Mouse (Mus musculus): ENCODE results near the gene Tmigd3. TPM values are rescaled to one million over a fixed set of nuclear protein-coding genes. Genes with fewer than 3 reads are reported as not detected.

Gene Tmigd3
- polyA plus RNA-seq, 1 experiment, result 0.94 TPM

DNA sequence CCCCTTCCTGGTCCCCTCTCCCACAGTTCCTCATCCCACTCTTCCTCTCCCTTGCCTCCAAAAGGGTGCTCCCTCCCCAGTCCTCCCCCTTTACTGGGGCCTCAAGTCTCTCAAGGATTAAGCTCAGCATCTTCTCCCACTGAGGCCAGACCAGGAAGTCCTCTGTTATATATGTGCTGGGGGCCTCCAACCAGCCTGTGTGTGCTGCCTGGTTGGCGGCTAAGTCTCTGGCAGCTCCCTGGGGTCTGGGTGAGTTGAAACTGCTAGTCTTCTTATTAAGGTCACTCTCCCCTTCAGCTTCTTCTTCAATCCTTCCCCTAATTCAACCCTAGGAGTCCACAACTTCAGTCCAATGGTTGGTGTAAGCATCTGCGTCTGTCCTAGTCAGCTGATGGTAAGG lies 12.4 kb downstream of the Tmigd3 start:
- TF ChIP-seq CTCF (IDR thresholded peaks at IDR 0.05; ENCODE audit: extremely low read depth, insufficient read length, insufficient replicate concordance, low read depth, low read length), result no peak
- no peak for TF ChIP-seq POLR2A (IDR thresholded peaks at IDR 0.05; ENCODE audit: low read depth, low read length)
- no peaks in the 10 kb centered on the region for H3K27me3 ChIP-seq (ENCODE audit: control insufficient read depth, insufficient read depth, low read length)
- H3K27ac ChIP-seq (ENCODE audit: insufficient read depth, low read depth, low read length), result no peak overlapping the region
- no peak overlapping the region for H3K4me3 ChIP-seq (ENCODE audit: low read depth, low read length)
- WGBS, result 97% methylated on average over 2 of the region's 2 CpGs
- H3K36me3 ChIP-seq (ENCODE audit: control insufficient read depth, insufficient read depth, low read length), result no peaks in the 10 kb centered on the region
- H3K4me1 ChIP-seq (ENCODE audit: control insufficient read depth, insufficient read depth, insufficient read length, low read length), result peaks cover 1% of the 10 kb centered on the region; the same call in 1 of the 2 replicates

DNA sequence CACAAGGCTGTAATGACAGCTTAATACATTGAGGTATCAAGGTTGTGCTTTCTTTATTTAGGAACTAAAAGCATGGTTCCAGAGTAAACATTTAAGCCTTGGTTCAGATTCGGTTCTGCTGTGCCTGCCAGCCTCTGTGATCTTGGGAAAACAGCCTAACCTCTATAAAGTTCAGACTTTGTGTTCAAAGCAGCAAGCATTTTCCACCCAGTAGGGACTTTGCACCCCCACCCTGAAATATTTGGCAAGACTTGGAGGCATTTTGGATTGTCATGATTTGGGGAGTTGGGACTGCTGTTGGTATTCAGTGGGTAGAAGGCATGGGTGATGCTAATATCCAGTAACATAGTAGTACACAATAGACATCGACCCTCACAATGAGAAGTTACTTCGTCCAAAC lies 18.3 kb downstream of the Tmigd3 start:
- Histone ChIP-seq H3K4me1 (ENCODE audit: control insufficient read depth, insufficient read depth, insufficient read length, low read length) (peaks cover 16% of the 10 kb centered on the region), H3K27ac (ENCODE audit: insufficient read depth, low read depth, low read length) (no peak overlapping the region), H3K36me3 (ENCODE audit: control insufficient read depth, insufficient read depth, low read length) (no peaks in the 10 kb centered on the region), H3K4me3 (ENCODE audit: low read depth, low read length) (no peak overlapping the region), H3K27me3 (ENCODE audit: control insufficient read depth, insufficient read depth, low read length) (no peaks in the 10 kb centered on the region)
- TF ChIP-seq CTCF (IDR thresholded peaks at IDR 0.05; ENCODE audit: extremely low read depth, insufficient read length, insufficient replicate concordance, low read depth, low read length) (no peak), POLR2A (IDR thresholded peaks at IDR 0.05; ENCODE audit: low read depth, low read length) (no peak)
- 79% methylated on average over 3 of the region's 3 CpGs for WGBS

DNA sequence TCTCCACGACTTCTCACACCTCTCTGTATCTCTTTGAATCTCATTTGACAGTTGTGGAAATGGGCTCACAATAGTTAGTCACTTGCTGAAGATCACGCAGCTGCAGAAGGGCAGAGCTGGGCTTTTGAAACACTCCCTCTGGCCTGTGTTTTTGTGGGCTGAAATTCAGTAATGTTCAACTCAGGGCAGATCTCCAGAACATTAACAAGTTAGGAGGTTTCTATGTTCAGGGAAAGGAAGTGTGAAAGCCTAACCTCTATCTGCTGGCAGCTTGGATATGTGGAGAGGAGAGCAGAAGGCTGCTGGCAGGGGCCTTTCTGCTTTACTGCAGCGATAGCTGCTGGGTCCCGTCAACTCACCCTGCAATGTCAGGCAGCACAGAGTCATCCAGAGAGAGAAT lies 19.5 kb downstream of the Tmigd3 start:
- Histone ChIP-seq H3K4me3 (ENCODE audit: low read depth, low read length) (no peak overlapping the region), H3K27me3 (ENCODE audit: control insufficient read depth, insufficient read depth, low read length) (no peaks in the 10 kb centered on the region), H3K4me1 (ENCODE audit: control insufficient read depth, insufficient read depth, insufficient read length, low read length) (peaks cover 27% of the 10 kb centered on the region), H3K27ac (ENCODE audit: insufficient read depth, low read depth, low read length) (no peak overlapping the region), H3K36me3 (ENCODE audit: control insufficient read depth, insufficient read depth, low read length) (no peaks in the 10 kb centered on the region)
- TF ChIP-seq POLR2A (IDR thresholded peaks at IDR 0.05; ENCODE audit: low read depth, low read length), result no peak
- TF ChIP-seq CTCF (IDR thresholded peaks at IDR 0.05; ENCODE audit: extremely low read depth, insufficient read length, insufficient replicate concordance, low read depth, low read length), result no peak
- 71% methylated on average over 4 of the region's 4 CpGs for WGBS

DNA sequence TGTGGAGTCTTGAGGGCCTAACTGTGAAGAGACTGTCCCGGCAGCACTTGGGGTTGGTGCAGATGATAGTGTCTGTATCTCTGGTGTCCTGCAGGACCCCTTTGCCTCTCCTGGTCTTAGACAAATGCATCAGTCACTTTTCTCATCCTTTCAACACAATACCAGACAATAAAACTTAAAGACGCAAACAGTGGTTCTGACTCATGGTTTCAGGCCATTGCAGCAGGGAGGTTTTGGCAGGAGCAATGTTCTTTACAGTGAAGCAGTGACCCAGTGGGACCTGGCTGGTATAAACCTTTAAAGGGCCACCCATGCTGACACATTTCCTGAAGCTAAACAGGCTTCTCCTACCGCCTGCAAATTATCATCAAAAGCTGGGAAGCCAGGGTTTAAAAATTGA lies 20.4 kb downstream of the Tmigd3 start:
- 75% methylated on average over 3 of the region's 3 CpGs for WGBS
- Histone ChIP-seq H3K27me3 (ENCODE audit: control insufficient read depth, insufficient read depth, low read length) (no peaks in the 10 kb centered on the region), H3K27ac (ENCODE audit: insufficient read depth, low read depth, low read length) (peak overlapping the region; percentile 64), H3K36me3 (ENCODE audit: control insufficient read depth, insufficient read depth, low read length) (no peaks in the 10 kb centered on the region), H3K4me1 (ENCODE audit: control insufficient read depth, insufficient read depth, insufficient read length, low read length) (peaks cover 30% of the 10 kb centered on the region), H3K4me3 (ENCODE audit: low read depth, low read length) (no peak overlapping the region)
- TF ChIP-seq CTCF (IDR thresholded peaks at IDR 0.05; ENCODE audit: extremely low read depth, insufficient read length, insufficient replicate concordance, low read depth, low read length) (no peak), POLR2A (IDR thresholded peaks at IDR 0.05; ENCODE audit: low read depth, low read length) (no peak)

DNA sequence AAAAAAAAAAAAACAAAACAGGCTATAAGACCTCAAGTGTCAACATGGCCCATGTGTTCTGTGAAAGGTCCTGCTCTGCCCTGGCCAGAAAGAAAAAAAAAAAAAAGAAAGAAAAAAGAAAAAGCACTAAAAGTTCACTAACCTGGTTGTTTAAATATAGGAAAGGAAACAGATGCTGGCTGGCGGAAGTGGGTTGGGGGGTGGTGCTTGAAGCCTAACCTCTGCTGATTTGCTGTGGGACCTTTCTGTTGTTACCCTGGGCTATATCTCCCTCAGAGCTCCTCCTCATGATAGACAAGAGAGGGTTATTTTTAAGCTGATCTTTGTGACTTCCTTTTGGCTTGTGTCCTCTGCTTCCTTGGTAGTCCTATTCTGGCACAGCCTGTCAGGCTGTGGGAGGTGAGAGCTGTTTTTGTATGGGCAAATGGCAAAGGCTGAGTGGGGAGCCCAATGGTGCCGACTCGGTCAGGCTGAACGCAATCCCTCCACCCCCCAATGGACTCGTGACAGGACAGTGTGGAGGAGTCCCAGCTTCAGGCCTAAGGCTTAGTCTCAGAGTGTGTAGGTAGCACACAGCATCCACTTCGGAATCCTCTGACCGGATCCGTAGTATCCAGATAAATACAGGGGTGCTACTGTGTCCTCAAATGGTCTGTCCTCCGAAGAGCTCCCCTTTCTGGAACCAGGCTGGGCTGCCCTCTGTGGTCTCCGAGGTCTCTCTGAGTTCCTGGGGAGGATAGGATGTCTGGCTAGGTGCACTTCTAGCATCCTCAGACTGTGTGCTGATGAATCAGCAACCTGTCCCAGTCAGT lies 21.3 kb downstream of the Tmigd3 start:
- 73% methylated on average over 10 of the region's 10 CpGs for WGBS
- Histone ChIP-seq H3K36me3 (ENCODE audit: control insufficient read depth, insufficient read depth, low read length) (no peaks in the 10 kb centered on the region), H3K27ac (ENCODE audit: insufficient read depth, low read depth, low read length) (peak overlapping the region; percentile 93), H3K4me3 (ENCODE audit: low read depth, low read length) (peak overlapping the region; percentile 38), H3K27me3 (ENCODE audit: control insufficient read depth, insufficient read depth, low read length) (no peaks in the 10 kb centered on the region), H3K4me1 (ENCODE audit: control insufficient read depth, insufficient read depth, insufficient read length, low read length) (peaks cover 30% of the 10 kb centered on the region)
- no peak for TF ChIP-seq POLR2A (IDR thresholded peaks at IDR 0.05; ENCODE audit: low read depth, low read length)
- TF ChIP-seq CTCF (IDR thresholded peaks at IDR 0.05; ENCODE audit: extremely low read depth, insufficient read length, insufficient replicate concordance, low read depth, low read length), result no peak

DNA sequence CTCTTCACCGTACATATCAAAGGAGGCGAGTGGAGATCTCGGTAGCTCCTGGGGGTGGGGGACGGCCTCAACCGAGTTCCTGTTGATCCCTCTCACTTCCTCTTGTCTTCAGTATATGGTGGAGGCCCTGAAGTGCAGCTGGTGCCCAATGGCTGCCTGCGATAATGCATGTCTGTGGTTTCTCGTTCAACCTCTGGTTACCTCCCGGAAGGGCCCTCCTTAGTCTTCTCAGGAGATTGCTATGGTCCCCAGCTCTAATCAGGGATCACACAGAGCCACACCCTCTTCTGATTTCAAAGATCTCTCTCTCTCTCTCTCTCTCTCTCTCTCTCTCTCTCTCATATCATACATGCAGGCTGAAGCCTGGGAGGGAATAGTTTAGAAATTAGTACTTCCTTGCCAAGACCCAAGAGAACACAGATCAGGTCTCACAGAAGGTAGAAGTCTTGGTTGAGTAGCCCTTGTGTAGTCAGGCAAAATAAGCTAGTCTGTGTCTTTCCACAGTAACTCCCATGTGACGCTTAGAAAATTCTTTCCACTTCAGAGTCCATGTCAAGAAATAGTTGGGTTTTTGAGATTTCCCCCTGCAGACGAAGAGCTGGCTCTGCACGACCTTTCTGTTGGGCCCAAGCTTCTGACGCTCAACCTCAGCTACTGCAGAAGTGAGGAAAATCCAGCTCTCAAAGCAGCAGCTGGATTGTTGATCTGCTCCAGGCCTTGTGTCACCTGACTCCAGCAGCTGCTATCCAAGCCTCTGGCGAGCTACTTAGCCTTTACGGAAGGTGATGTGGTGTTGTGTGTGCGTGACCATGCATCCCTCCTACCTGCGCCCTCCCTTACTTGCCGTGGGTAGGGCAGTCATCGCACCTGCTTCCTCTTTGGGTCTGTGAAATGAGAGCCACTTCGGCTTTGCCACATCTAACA lies 22.1 kb downstream of the Tmigd3 start:
- WGBS, result 61% methylated on average over 19 of the region's 19 CpGs
- Histone ChIP-seq H3K36me3 (ENCODE audit: control insufficient read depth, insufficient read depth, low read length) (no peaks in the 10 kb centered on the region), H3K27me3 (ENCODE audit: control insufficient read depth, insufficient read depth, low read length) (no peaks in the 10 kb centered on the region), H3K27ac (ENCODE audit: insufficient read depth, low read depth, low read length) (peak overlapping the region; percentile 93), H3K4me3 (ENCODE audit: low read depth, low read length) (peak overlapping the region; percentile 38), H3K4me1 (ENCODE audit: control insufficient read depth, insufficient read depth, insufficient read length, low read length) (peaks cover 30% of the 10 kb centered on the region)
- no peak for TF ChIP-seq CTCF (IDR thresholded peaks at IDR 0.05; ENCODE audit: extremely low read depth, insufficient read length, insufficient replicate concordance, low read depth, low read length)
- no peak for TF ChIP-seq POLR2A (IDR thresholded peaks at IDR 0.05; ENCODE audit: low read depth, low read length)

DNA sequence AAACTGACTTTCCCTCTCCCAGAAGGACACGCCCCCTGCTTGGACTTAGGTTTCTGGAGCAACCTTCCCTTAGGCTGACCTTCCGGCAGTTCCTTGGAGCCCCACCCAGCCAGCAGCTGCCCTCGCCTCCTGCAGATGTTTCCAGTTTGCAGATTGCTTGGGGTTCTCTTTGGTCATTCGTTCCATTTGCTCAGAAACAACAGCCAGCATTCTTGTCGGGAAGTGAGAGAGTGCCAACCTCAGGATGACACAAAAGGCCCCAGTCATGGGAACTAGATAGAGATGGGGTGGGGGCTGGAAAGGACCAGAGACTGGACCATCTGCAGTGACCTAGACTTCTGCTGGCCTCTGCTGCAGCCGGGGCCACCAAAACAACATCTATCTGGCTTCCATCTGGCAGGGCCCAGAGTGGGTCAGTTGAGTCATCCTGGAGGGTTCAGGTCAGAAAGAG lies 23.3 kb downstream of the Tmigd3 start:
- Histone ChIP-seq H3K4me3 (ENCODE audit: low read depth, low read length) (peak overlapping the region; percentile 9; the same call in 1 of the 2 replicates), H3K27me3 (ENCODE audit: control insufficient read depth, insufficient read depth, low read length) (no peaks in the 10 kb centered on the region), H3K4me1 (ENCODE audit: control insufficient read depth, insufficient read depth, insufficient read length, low read length) (peaks cover 30% of the 10 kb centered on the region), H3K36me3 (ENCODE audit: control insufficient read depth, insufficient read depth, low read length) (no peaks in the 10 kb centered on the region), H3K27ac (ENCODE audit: insufficient read depth, low read depth, low read length) (peak overlapping the region; percentile 87)
- 12% methylated on average over 6 of the region's 6 CpGs for WGBS
- no peak for TF ChIP-seq CTCF (IDR thresholded peaks at IDR 0.05; ENCODE audit: extremely low read depth, insufficient read length, insufficient replicate concordance, low read depth, low read length)
- TF ChIP-seq POLR2A (IDR thresholded peaks at IDR 0.05; ENCODE audit: low read depth, low read length), result no peak
